Mouse (Mus musculus) ES-Bruce4 (cell line): Measurements from ENCODE around the gene Gsc. TPM values are rescaled to one million over a fixed set of nuclear protein-coding genes. Genes with fewer than 3 reads are reported as not detected.

Experiments
- H3K27ac ChIP-seq: 2 replicates; pipeline ENCODE4 v1.5.1; 2012; ENCODE audit warnings: low read length, inconsistent platforms; ENCODE audit not compliant: insufficient read depth
- H3K27me3 ChIP-seq: 2 replicates; pipeline ENCODE4 v1.6.1; 2012; ENCODE audit warnings: mild to moderate bottlenecking, low read length, inconsistent platforms; ENCODE audit not compliant: control insufficient read depth, poor library complexity, insufficient read depth, severe bottlenecking
- H3K36me3 ChIP-seq: 2 replicates; pipeline ENCODE4 v1.6.1; 2012; ENCODE audit warnings: inconsistent platforms, mild to moderate bottlenecking, low read length, moderate library complexity; ENCODE audit not compliant: control insufficient read depth, poor library complexity, insufficient read depth, severe bottlenecking
- H3K4me1 ChIP-seq: one replicate; pipeline ENCODE4 v1.8.1; 2011; ENCODE audit warnings: low read length; ENCODE audit not compliant: control insufficient read depth, insufficient read depth
- H3K4me3 ChIP-seq: 2 replicates; pipeline ENCODE4 v1.5.1; 2011; ENCODE audit warnings: low read depth, mild to moderate bottlenecking, low read length
- H3K9ac ChIP-seq: 2 replicates; pipeline ENCODE4 v1.6.1; 2012; ENCODE audit warnings: low read depth, mild to moderate bottlenecking, inconsistent platforms; ENCODE audit not compliant: poor library complexity, severe bottlenecking
- H3K9me3 ChIP-seq: replicated peaks from 2 replicates; pipeline ENCODE4 v1.6.1; 2012; ENCODE audit warnings: mild to moderate bottlenecking, low read length, inconsistent platforms; ENCODE audit not compliant: control insufficient read depth, poor library complexity, insufficient read depth, severe bottlenecking
- CTCF ChIP-seq: IDR thresholded peaks from one replicate; pipeline ENCODE4 v1.8.1; 2011; ENCODE audit warnings: low read depth, low read length
- EP300 ChIP-seq: IDR thresholded peaks from 2 replicates; pipeline ENCODE4 v1.6.1; 2011; ENCODE audit warnings: low read depth, low read length; ENCODE audit not compliant: insufficient read depth
- POLR2A ChIP-seq: IDR thresholded peaks from one replicate; pipeline ENCODE4 v1.8.1; 2011; ENCODE audit warnings: low read length; ENCODE audit not compliant: insufficient read depth
- polyA plus RNA-seq: library from polyadenylated mRNA; stranded (reverse); fragments of >200 nt; gene quantifications from 2 replicates; pipeline ENCODE4 v1.2.4, GENCODE M21; 2011; ENCODE audit warnings: low read depth; ENCODE audit not compliant: missing spikeins, insufficient read depth, insufficient read length

Gene Gsc
- polyA plus RNA-seq, 1 experiment = 0.63 TPM

GRCm38 (mm10) chr12:104425591-104425990 lies 47.5 kb downstream of the Gsc start:
- Histone ChIP-seq H3K9me3 (no peaks in the 10 kb centered on the region), H3K27me3 (no peaks in the 10 kb centered on the region), H3K36me3 (no peaks in the 10 kb centered on the region), H3K4me3 (no peak overlapping the region), H3K4me1 (no peaks in the 10 kb centered on the region), H3K9ac (no peak overlapping the region), H3K27ac (no peak overlapping the region)
- TF ChIP-seq EP300 (no peak), POLR2A (no peak), CTCF (no peak)

DNA sequence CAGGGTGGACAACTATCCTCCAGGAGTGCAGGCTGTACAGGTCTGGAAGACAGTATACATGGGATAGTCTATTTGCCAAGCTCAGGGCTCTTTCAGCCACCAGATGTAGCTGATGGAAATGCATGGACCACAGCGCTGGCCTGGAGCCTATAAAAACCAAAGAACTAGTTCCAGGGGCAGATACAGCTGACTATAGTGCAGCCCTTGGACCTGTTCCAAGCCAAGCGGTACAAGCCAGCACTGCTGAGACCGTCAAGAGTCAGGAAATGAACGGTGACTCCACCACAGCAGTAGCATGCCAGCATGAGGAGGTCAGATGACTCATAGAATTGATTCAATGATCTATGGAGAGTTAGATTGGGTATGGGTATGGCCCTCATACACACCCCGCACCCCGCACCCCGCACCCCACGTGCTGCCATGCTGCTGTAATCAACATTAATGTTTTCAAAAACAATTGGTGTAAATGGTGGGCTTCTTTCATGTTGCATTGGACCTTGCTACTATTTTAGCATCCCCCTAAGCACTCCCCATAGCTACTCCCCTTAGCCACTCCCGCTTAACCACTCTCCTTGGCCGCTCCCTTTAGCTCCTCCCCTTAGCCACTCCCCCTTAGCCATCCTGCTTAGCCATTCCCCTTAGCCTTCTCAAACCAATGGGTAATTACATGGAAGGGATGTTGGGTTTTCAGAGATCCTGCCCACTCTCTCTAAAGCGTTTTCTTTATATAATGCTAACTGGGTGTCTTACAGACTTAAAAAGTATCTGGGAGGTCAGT lies 50.3 kb downstream of the Gsc start:
- H3K9ac ChIP-seq = no peak overlapping the region
- no peaks in the 10 kb centered on the region for H3K9me3 ChIP-seq
- TF ChIP-seq POLR2A (no peak), CTCF (no peak), EP300 (no peak)
- H3K27ac ChIP-seq = no peak overlapping the region
- H3K36me3 ChIP-seq = no peaks in the 10 kb centered on the region
- H3K27me3 ChIP-seq = no peaks in the 10 kb centered on the region
- H3K4me1 ChIP-seq = no peaks in the 10 kb centered on the region
- H3K4me3 ChIP-seq = no peak overlapping the region

Other genes starting within 250 kb of the Gsc start
- 1.2 TPM in 1 of 2 replicates, not detected in the other for gene Serpina3g, start 237.1 kb downstream of the Gsc start, polyA plus RNA-seq
- gene Serpina3i, start 210.2 kb downstream of the Gsc start, polyA plus RNA-seq = 1.1 and 2.3 TPM in 2 replicates
- gene Serpina3j, start 158.8 kb downstream of the Gsc start, polyA plus RNA-seq = not detected in 2 replicates
- not detected in 2 replicates for gene Serpina3k, start 134.8 kb downstream of the Gsc start, polyA plus RNA-seq
- gene Serpina3m, start 134.8 kb downstream of the Gsc start, polyA plus RNA-seq = 6.1 and 7.0 TPM in 2 replicates
- 0.94 and 0.99 TPM in 2 replicates for gene Serpina3n, start 66.6 kb downstream of the Gsc start, polyA plus RNA-seq